Mouse (Mus musculus) hindbrain, embryonic 10.5 days (tissue): ENCODE data around the gene Gm28778. TPM values are rescaled to one million over a fixed set of nuclear protein-coding genes. Genes with fewer than 3 reads are reported as not detected.
"Not testable (repeated sequence)": the region's sequence is repeated elsewhere in the genome, so short reads cannot be mapped to it uniquely, and the experiment has no call there.

Experiments used
- DNase-seq: peaks from one replicate; pipeline ENCODE4 v3.0.0-alpha.2; 2017; ENCODE audit warnings: low spot score
- H3K27ac ChIP-seq: fragments of 300-500 bp; sonication (generic); 2 replicates; pipeline ENCODE4 v1.5.1; 2016; ENCODE audit warnings: mild to moderate bottlenecking, moderate library complexity
- H3K27me3 ChIP-seq: fragments of 300-500 bp; sonication (generic); 2 replicates; pipeline ENCODE4 v1.6.1; 2016; ENCODE audit warnings: mild to moderate bottlenecking; ENCODE audit not compliant: poor library complexity, insufficient read depth, severe bottlenecking
- H3K36me3 ChIP-seq: fragments of 300-500 bp; sonication (generic); 2 replicates; pipeline ENCODE4 v1.6.1; 2016; ENCODE audit warnings: mild to moderate bottlenecking, moderate library complexity
- H3K4me1 ChIP-seq: fragments of 300-500 bp; sonication (generic); replicated peaks from 2 replicates; pipeline ENCODE4 v1.6.1; 2016; ENCODE audit warnings: mild to moderate bottlenecking
- H3K4me3 ChIP-seq: fragments of 300-500 bp; sonication (generic); 2 replicates; pipeline ENCODE4 v1.5.1; 2016; ENCODE audit warnings: mild to moderate bottlenecking, moderate library complexity
- H3K9me3 ChIP-seq: fragments of 300-500 bp; sonication (generic); 2 replicates; pipeline ENCODE4 v1.6.1; 2016; ENCODE audit warnings: mild to moderate bottlenecking, moderate library complexity
- WGBS: fragments of 180-500 bp; shearing (Covaris S2); methylation state at CpG from one replicate; pipeline ENCODE4 v1.1.7; 2016; 5-methylcytosine and 5-hydroxymethylcytosine counted together
- polyA plus RNA-seq: library from polyadenylated mRNA; unstranded; fragments of >200 nt; fragmentation: Nextera tagmentation; extraction: Ambion mirVana; gene quantifications from 2 replicates; pipeline ENCODE4 v1.2.1, GENCODE M21; 2016

Gm28778 gene
- polyA plus RNA-seq, 1 experiment from 2014 or later = not detected

- H3K4me1 ChIP-seq, DNase-seq, H3K36me3 ChIP-seq, H3K27ac ChIP-seq, H3K9me3 ChIP-seq, H3K27me3 ChIP-seq, H3K4me3 ChIP-seq: not testable (repeated sequence)
- 90% methylated on average over 5 of the region's 5 CpGs for WGBS
These were observed 36.6 kb downstream of the Gm28778 start for GRCm38 (mm10) chr1:53333527-53333926.

DNA sequence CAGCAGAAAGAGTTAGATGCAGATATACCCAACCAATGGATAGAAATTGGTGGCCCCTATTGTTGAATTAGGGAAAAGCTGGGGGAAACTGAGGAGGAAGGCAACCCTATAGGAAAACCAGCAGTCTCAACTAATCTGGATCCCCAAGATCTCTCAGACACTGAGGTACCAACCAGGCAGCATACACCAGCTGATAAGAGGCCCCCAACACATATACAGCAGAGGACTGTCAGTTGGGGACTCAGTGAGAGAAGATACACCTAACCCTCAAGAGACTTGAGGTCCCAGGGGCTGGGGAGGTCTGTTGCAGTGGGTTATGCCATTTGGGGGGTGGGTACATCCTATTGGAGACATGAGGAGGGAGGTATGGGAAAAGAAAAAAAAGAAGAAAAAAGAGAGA lies 38.6 kb downstream of the Gm28778 start:
- Histone ChIP-seq H3K9me3 (peaks cover 8% of the 10 kb centered on the region; the same call in 1 of the 2 replicates), H3K27me3 (no peaks in the 10 kb centered on the region), H3K36me3 (peaks cover 5% of the 10 kb centered on the region), H3K27ac (no peak overlapping the region), H3K4me1 (no peaks in the 10 kb centered on the region), H3K4me3 (no peak overlapping the region)
- no peak for DNase-seq

DNA sequence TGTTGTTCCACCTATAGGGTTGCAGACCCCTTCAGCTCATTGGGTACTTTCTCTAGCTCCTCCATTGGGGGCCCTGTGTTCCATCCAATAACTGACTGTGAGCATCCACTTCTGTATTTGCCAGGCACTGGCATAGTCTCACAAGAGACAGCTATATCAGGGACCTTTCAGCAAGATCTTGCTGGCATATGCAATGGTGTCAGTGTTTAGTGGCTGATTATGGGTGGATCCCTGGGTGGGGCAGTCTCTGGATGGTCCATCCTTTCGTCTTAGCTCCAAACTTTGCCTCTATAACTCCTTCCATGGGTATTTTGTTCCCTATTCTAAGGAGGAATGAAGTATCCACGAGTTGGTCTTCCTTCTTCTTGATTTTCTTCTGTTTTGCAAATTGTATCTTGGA lies 40.5 kb downstream of the Gm28778 start:
- H3K4me1 ChIP-seq, H3K4me3 ChIP-seq, H3K27ac ChIP-seq, DNase-seq, H3K27me3 ChIP-seq: not testable (repeated sequence)
- peaks cover 21% of the 10 kb centered on the region for H3K9me3 ChIP-seq
- 66% methylated on average over 2 of the region's 2 CpGs for WGBS
- peaks cover 24% of the 10 kb centered on the region for H3K36me3 ChIP-seq

- no peak overlapping the region for H3K27ac ChIP-seq
- H3K27me3 ChIP-seq = no peaks in the 10 kb centered on the region
- no peak for DNase-seq
- no peaks in the 10 kb centered on the region for H3K4me1 ChIP-seq
- H3K36me3 ChIP-seq = peaks cover 61% of the 10 kb centered on the region
- 93% methylated on average over 2 of the region's 2 CpGs for WGBS
- no peak overlapping the region for H3K4me3 ChIP-seq
- peaks cover 24% of the 10 kb centered on the region for H3K9me3 ChIP-seq
These were observed 44.2 kb downstream of the Gm28778 start for GRCm38 (mm10) chr1:53341071-53341470.

- WGBS = under 1% methylated on average over 44 of the region's 44 CpGs
- peak within 1 kb of the TSS; percentile 93 for H3K27ac ChIP-seq
- DNase-seq = peak; percentile 96
- no peaks in the 10 kb centered on the region for H3K27me3 ChIP-seq
- H3K4me3 ChIP-seq = peak within 1 kb of the TSS; percentile 67
- H3K36me3 ChIP-seq = peaks cover 25% of the 10 kb centered on the region
- H3K9me3 ChIP-seq = peaks cover 9% of the 10 kb centered on the region; the same call in 1 of the 2 replicates
- peaks cover 7% of the 10 kb centered on the region for H3K4me1 ChIP-seq
These were observed 55.7 kb downstream of the Gm28778 start, which contains the start of the genes Asdurf, Gm28551 and Asnsd1 for GRCm38 (mm10) chr1:53352327-53353261. Gene Asdurf (minus strand): TSS chr1:53352619. Gene Gm28551 (minus strand): TSS chr1:53352667. Gene Asnsd1 (minus strand): TSS chr1:53352752.

DNA sequence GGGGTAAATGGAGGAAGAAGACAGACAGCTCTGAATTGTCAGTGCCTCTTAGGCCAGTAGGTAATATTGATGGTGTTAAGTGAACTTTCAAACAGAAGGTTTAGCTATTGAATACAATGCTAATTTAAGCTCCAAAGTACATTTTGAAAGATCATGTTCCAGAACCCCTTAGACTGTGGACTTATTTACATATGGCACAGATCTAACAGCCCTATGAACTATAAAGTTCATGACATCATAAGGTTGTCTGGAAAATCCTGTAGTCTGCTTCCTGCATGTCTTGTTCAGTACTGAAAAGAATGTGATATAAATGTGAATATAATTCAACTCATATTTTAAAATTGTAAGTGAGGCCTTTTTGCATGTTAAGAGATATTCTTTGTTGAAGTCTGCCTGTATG lies 62.1 kb downstream of the Gm28778 start:
- H3K27me3 ChIP-seq = no peaks in the 10 kb centered on the region
- H3K4me3 ChIP-seq = no peak overlapping the region
- no peak for DNase-seq
- peaks cover 3% of the 10 kb centered on the region; the same call in 1 of the 2 replicates for H3K9me3 ChIP-seq
- no peaks in the 10 kb centered on the region for H3K36me3 ChIP-seq
- no peak overlapping the region for H3K27ac ChIP-seq
- no peaks in the 10 kb centered on the region for H3K4me1 ChIP-seq

Other genes with a start within 250 kb of the Gm28778 start
- gene Mstn, start 235.5 kb upstream of the Gm28778 start, polyA plus RNA-seq = 1.6 and 4.6 TPM in 2 replicates
- gene 1700019A02Rik, start 109.5 kb upstream of the Gm28778 start, polyA plus RNA-seq = not detected in 2 replicates
- 18.8 and 25.1 TPM in 2 replicates for gene Pms1, start 93 bp upstream of the Gm28778 start, polyA plus RNA-seq
- gene Ormdl1, start within 50 bp of the Gm28778 start, polyA plus RNA-seq = 87.6 and 91.4 TPM in 2 replicates
- 26.2 and 26.7 TPM in 2 replicates for gene Osgepl1, start 16.5 kb downstream of the Gm28778 start, polyA plus RNA-seq
- 2.1 TPM in 1 of 2 replicates, not detected in the other for gene Asdurf, start 55.5 kb downstream of the Gm28778 start, polyA plus RNA-seq
- gene Gm28551, start 55.6 kb downstream of the Gm28778 start, polyA plus RNA-seq = 1.0 and 1.1 TPM in 2 replicates
- 83.7 and 92.6 TPM in 2 replicates for gene Asnsd1, start 55.6 kb downstream of the Gm28778 start, polyA plus RNA-seq